Mouse (Mus musculus): ENCODE data around the gene Zbtb39.

GRCm38 (mm10) chr10:127710331-127710730 lies 29.0 kb upstream of the Zbtb39 start:
- TF ChIP-seq CTCF (IDR thresholded peaks at IDR 0.05; ENCODE audit: low read depth, low read length) = no peak
- TF ChIP-seq POLR2A (IDR thresholded peaks at IDR 0.05; ENCODE audit: extremely low read depth, insufficient read depth, low read length) = no peak

Data from liver, adult 2 months (tissue).